Mouse (Mus musculus) forebrain, embryonic 14.5 days (tissue): ENCODE data around the gene Farsb. TPM values are rescaled to one million over a fixed set of nuclear protein-coding genes. Genes with fewer than 3 reads are reported as not detected.

Experiments used
- ATAC-seq: fragments of 200-750 bp; cut with Nextera tagmentation; 2 replicates; pipeline ENCODE4 v1.8.0; 2017; ENCODE audit warnings: mild to moderate bottlenecking, moderate library complexity
- DNase-seq: peaks from one replicate; pipeline ENCODE4 v3.0.0-alpha.2; 2015; ENCODE audit warnings: low spot score
- H3K27ac ChIP-seq: fragments of 300-500 bp; sonication (generic); 2 replicates; pipeline ENCODE4 v1.5.1; 2014; ENCODE audit warnings: low read depth, mild to moderate bottlenecking, control low read depth, low read length, moderate library complexity
- H3K27me3 ChIP-seq: fragments of 300-500 bp; sonication (generic); replicated peaks from 2 replicates; pipeline ENCODE4 v1.6.1; 2014; ENCODE audit warnings: low read length, control low read depth, mixed read lengths; ENCODE audit not compliant: control insufficient read depth, insufficient read depth
- H3K36me3 ChIP-seq: fragments of 300-500 bp; sonication (generic); 2 replicates; pipeline ENCODE4 v1.6.1; 2014; ENCODE audit warnings: low read length, control low read depth; ENCODE audit not compliant: control insufficient read depth, insufficient read depth
- H3K4me1 ChIP-seq: fragments of 300-500 bp; sonication (generic); 2 replicates; pipeline ENCODE4 v1.6.1; 2014; ENCODE audit warnings: antibody characterized with exemption, low read length, control low read depth; ENCODE audit not compliant: control insufficient read depth, insufficient read depth
- H3K4me2 ChIP-seq: fragments of 300-500 bp; sonication (generic); 2 replicates; pipeline ENCODE4 v1.6.1; 2014; ENCODE audit warnings: mild to moderate bottlenecking, control low read depth, low read length
- H3K4me3 ChIP-seq: fragments of 300-500 bp; sonication (generic); 2 replicates; pipeline ENCODE4 v1.5.1; 2014; ENCODE audit warnings: low read depth, low read length, control low read depth
- H3K9ac ChIP-seq: fragments of 300-500 bp; sonication (generic); 2 replicates; pipeline ENCODE4 v1.6.1; 2014; ENCODE audit warnings: mild to moderate bottlenecking, low read length, control low read depth, moderate library complexity
- H3K9me3 ChIP-seq: fragments of 300-500 bp; sonication (generic); replicated peaks from 2 replicates; pipeline ENCODE4 v1.6.1; 2016; ENCODE audit warnings: low read length, control low read depth, mixed read lengths; ENCODE audit not compliant: control insufficient read depth
- WGBS: fragments of 180-500 bp; shearing (Covaris S2); extraction: QIAGEN DNeasy Blood & Tissue Kit; methylation state at CpG from one replicate; pipeline ENCODE4 v1.1.7; 2014; 5-methylcytosine and 5-hydroxymethylcytosine counted together
- polyA plus RNA-seq: library from polyadenylated mRNA; unstranded; fragments of >200 nt; fragmentation: Nextera tagmentation; extraction: Ambion mirVana; gene quantifications from 2 replicates; pipeline ENCODE4 v1.2.1, GENCODE M21; 2014

The Farsb gene
- polyA plus RNA-seq, 1 experiment from 2014 or later: 172 TPM

DNA sequence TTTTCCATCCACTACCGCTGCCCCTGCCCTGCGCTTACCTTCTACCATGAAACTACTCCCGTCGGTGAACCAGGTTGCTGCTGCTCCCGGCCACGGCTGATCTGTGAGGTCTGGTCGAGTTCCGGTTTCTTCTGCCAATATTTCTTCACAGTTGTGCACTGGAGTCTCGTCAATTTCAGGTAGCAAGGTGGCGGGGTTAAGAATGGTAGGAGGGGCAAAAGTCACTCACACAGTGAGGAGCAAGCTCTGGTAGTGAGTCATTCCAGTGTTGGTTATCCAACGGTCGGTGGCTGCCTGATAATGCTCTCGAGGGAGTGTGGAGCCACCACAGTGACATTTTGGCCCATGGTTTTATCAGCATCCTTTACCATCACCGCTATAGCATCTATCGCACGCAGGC, 12.3 kb upstream of the Farsb start:
- no peak for DNase-seq
- 93% methylated on average over 16 of the region's 16 CpGs for WGBS

DNA sequence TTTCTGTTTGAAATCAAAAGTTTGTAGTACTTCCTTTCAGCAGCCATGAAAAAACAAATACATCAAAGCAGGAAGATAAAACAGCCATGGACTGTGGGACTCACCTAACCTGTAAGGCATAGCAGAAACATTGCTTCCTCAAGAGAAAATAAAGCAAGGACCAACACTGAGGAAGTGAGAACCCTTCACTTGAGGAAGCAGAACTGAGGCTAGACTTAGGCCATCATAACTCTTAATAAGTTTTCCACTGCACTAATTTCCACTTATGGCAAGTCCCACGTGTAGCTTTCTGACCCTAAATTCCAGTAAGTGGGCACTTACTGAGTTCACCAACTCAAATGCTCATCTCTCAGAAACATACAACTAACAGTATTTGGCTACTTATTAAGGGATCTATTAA, 1.4 kb upstream of the Farsb start:
- DNase-seq: no peak
- ATAC-seq: no peak
- H3K27ac ChIP-seq: no peak overlapping the region
- H3K4me3 ChIP-seq: no peak overlapping the region
- no peak overlapping the region for H3K9ac ChIP-seq
- peaks cover 5% of the 10 kb centered on the region for H3K4me1 ChIP-seq
- no peaks in the 10 kb centered on the region for H3K27me3 ChIP-seq
- whole genome bisulfite sequencing: 62% methylated on average over 1 of the region's 1 CpGs
- no peak overlapping the region for H3K4me2 ChIP-seq
- H3K9me3 ChIP-seq: no peaks in the 10 kb centered on the region
- H3K36me3 ChIP-seq: no peaks in the 10 kb centered on the region

More for the DNA sequence above, 12.3 kb upstream of the Farsb start:
- H3K4me2 ChIP-seq: no peak overlapping the region
- H3K9ac ChIP-seq: no peak overlapping the region
- H3K4me1 ChIP-seq: no peaks in the 10 kb centered on the region
- H3K4me3 ChIP-seq: no peak overlapping the region
- no peaks in the 10 kb centered on the region for H3K27me3 ChIP-seq
- H3K9me3 ChIP-seq: no peaks in the 10 kb centered on the region
- no peak overlapping the region for H3K27ac ChIP-seq
- H3K36me3 ChIP-seq: no peaks in the 10 kb centered on the region
- no peak for ATAC-seq

DNA sequence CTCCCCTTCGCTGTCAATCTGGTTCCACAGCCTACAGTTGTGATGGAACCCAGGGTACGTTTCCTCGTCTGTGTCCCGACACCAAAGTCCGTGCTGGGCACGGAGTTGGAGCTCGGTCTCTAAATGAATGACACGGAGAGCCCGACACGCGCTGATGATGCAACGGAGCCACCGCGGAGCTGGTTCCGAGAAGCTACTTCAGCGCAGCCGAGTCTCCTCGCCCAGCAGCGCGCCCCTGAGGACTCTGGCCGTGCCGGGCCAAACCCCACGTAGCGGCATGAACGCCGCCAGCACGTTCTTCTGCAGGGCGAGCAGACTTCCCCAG, 308 bp downstream of the Farsb start:
- Histone ChIP-seq H3K4me1 (peaks cover 5% of the 10 kb centered on the region), H3K27me3 (no peaks in the 10 kb centered on the region), H3K9me3 (no peaks in the 10 kb centered on the region), H3K36me3 (no peaks in the 10 kb centered on the region), H3K27ac (no peak overlapping the region), H3K9ac (peak overlapping the region; percentile 88), H3K4me3 (peak overlapping the region; percentile 94), H3K4me2 (peak overlapping the region; percentile 86)
- ATAC-seq (no peak), DNase-seq (no peak)
- 0% methylated on average over 28 of the region's 28 CpGs for whole genome bisulfite sequencing

DNA sequence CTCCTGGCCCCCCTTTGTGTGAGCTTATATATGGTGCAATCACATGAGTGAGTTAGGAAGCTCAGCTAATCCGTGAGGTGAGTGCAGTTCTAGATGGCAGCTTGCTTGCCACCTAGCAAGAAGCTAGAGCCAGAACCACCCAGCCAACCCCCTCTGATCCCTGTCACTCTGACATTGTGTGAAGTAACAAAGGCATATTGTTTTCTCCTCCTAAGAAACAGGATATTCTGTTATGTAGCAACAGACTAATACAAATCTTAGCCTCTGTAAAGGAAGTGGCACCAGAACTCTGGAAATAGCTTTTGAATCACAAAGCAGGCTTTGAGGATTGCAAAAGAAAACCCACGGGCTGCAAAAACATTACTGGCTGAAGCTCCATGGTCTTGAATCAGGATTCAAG, 4.3 kb downstream of the Farsb start:
- no peak for ATAC-seq
- no peak for DNase-seq
- H3K27me3 ChIP-seq: no peaks in the 10 kb centered on the region
- H3K4me2 ChIP-seq: no peak overlapping the region
- no peak overlapping the region for H3K27ac ChIP-seq
- WGBS: 35% methylated on average over 2 of the region's 2 CpGs
- no peaks in the 10 kb centered on the region for H3K9me3 ChIP-seq
- H3K9ac ChIP-seq: no peak overlapping the region; the same call in 1 of the 2 replicates
- H3K4me1 ChIP-seq: peaks cover 5% of the 10 kb centered on the region
- H3K4me3 ChIP-seq: no peak overlapping the region
- H3K36me3 ChIP-seq: peaks cover 12% of the 10 kb centered on the region

DNA sequence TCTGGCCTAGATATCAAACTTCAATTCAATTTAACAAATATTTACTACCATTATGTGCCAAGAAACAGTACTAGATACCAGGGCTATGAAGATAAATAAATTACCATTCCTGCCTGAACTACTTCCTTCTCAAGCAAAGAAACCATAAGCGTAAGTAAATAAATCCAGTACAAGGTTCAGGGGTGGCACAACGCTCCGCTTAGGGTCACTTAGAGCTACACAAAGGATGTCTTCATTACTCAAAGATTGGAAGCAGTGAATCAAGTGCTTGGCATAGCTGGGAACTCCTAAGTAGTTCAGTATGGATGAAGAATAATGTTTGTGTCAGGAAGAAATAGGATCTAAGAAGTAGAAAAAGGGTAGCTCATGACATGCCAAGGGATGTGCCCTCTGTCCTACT, 5.3 kb downstream of the Farsb start:
- no peak overlapping the region for H3K27ac ChIP-seq
- H3K36me3 ChIP-seq: peaks cover 19% of the 10 kb centered on the region
- H3K9ac ChIP-seq: no peak overlapping the region
- no peak for ATAC-seq
- 97% methylated on average over 3 of the region's 3 CpGs for WGBS
- no peak overlapping the region for H3K4me2 ChIP-seq
- H3K4me3 ChIP-seq: no peak overlapping the region
- H3K27me3 ChIP-seq: no peaks in the 10 kb centered on the region
- no peaks in the 10 kb centered on the region for H3K9me3 ChIP-seq
- peaks cover 5% of the 10 kb centered on the region for H3K4me1 ChIP-seq
- DNase-seq: no peak

DNA sequence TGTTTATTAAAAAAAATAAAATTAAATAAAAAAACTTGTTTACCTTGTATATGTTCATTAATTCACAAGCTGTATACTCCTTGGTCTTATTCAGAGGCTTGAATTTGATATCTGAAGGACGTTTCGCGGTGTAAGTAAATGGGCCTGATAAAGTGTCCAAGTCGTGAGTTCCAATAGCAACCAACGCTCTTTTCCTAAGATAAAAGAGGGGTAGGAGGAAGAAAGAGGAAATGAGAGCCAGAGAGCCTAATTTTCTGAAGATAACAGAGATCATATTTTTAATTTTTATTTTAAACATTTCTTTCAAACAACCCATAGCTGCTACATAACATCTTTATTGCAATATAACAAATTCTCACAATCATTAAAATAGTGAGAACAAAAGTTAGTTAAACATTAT, 16.3 kb downstream of the Farsb start:
- Histone ChIP-seq H3K27me3 (no peaks in the 10 kb centered on the region), H3K36me3 (peaks cover 68% of the 10 kb centered on the region), H3K9me3 (no peaks in the 10 kb centered on the region), H3K27ac (no peak overlapping the region), H3K4me2 (no peak overlapping the region), H3K9ac (no peak overlapping the region), H3K4me1 (no peaks in the 10 kb centered on the region), H3K4me3 (no peak overlapping the region)
- DNase-seq (no peak), ATAC-seq (no peak)
- 95% methylated on average over 5 of the region's 5 CpGs for WGBS

DNA sequence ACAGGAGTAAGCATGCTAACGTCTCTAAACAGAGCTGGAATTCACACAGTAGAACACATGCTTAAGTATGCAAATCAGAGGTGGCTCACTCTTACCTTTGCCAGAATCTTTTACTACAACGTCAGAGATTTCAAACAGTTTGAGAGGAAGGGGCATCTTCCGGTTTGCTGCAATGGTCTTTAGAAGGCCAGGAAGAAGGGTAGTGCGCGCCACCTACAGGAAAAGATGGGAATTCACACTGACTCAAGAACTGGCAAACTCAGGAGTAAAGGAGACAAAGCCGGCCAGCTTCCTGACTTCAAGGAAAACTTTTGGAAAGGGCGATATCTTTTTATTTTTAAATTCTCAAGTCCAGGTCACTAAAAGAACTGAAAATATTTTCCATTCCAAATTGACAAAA, 34.0 kb downstream of the Farsb start:
- Histone ChIP-seq H3K4me3 (no peak overlapping the region), H3K27ac (no peak overlapping the region), H3K27me3 (no peaks in the 10 kb centered on the region), H3K4me2 (no peak overlapping the region), H3K4me1 (no peaks in the 10 kb centered on the region), H3K36me3 (peaks cover 56% of the 10 kb centered on the region), H3K9ac (no peak overlapping the region), H3K9me3 (no peaks in the 10 kb centered on the region)
- ATAC-seq (no peak; the same call in 1 of the 2 replicates), DNase-seq (peak; percentile 69)
- 30% methylated on average over 7 of the region's 7 CpGs for WGBS

DNA sequence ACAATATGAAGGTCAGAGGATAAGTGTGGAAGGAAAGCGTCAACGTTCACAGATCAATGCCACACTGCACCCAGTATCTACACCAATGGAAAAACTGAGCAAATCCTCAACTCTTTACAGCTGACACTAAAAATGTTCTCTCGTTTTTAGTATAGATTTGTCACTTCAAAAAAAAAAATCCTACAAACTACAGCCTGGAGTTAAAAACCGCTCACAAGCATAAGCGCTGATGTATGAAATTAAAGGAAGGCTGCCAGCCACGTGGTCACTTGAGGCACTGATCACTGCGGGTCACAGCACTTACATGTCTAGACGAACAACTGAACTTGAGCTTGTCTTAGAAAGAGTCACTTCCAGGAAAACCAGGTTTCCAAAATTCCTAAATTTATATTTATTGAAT, 34.8 kb downstream of the Farsb start:
- Histone ChIP-seq H3K4me2 (no peak overlapping the region), H3K4me3 (no peak overlapping the region), H3K27ac (no peak overlapping the region), H3K4me1 (no peaks in the 10 kb centered on the region), H3K9ac (no peak overlapping the region), H3K36me3 (peaks cover 50% of the 10 kb centered on the region), H3K9me3 (no peaks in the 10 kb centered on the region), H3K27me3 (no peaks in the 10 kb centered on the region)
- ATAC-seq (no peak), DNase-seq (no peak)
- 95% methylated on average over 8 of the region's 8 CpGs for WGBS

DNA sequence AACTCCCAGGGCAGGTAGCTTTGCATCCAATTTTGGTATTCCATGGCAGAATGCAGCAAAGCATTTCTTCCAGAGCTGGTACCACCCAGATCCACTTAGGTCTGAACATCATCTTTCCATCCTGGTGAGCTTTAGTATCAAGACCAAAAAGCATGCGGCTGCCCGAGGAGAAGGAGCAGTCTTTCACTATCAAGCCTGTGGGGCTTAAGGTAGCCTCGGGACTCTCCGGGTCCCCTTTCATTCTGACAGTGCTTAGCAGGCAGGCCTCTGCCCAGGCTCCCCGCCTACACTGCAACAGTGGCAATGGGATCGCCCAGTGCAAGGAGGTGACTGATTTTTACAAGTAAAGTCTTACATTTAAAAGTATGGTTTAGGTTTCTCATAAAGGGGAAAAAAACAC, 36.2 kb downstream of the Farsb start:
- H3K27ac ChIP-seq: no peak overlapping the region
- H3K9ac ChIP-seq: no peak overlapping the region
- H3K4me2 ChIP-seq: no peak overlapping the region
- H3K36me3 ChIP-seq: peaks cover 42% of the 10 kb centered on the region
- H3K27me3 ChIP-seq: no peaks in the 10 kb centered on the region
- H3K4me1 ChIP-seq: no peaks in the 10 kb centered on the region
- H3K9me3 ChIP-seq: no peaks in the 10 kb centered on the region
- ATAC-seq (no peak), DNase-seq (no peak)
- H3K4me3 ChIP-seq: no peak overlapping the region
- 84% methylated on average over 6 of the region's 6 CpGs for WGBS
